Mouse (Mus musculus): ENCODE measurements around the gene Tmem63c. TPM values are rescaled to one million over a fixed set of nuclear protein-coding genes. Genes with fewer than 3 reads are reported as not detected.
A peak's percentile ranks its signal among the peaks of the same experiment; 100 is the strongest.

The Tmem63c gene
- polyA plus RNA-seq, 1 experiment from 2014 or later, result 0.25 TPM

DNA sequence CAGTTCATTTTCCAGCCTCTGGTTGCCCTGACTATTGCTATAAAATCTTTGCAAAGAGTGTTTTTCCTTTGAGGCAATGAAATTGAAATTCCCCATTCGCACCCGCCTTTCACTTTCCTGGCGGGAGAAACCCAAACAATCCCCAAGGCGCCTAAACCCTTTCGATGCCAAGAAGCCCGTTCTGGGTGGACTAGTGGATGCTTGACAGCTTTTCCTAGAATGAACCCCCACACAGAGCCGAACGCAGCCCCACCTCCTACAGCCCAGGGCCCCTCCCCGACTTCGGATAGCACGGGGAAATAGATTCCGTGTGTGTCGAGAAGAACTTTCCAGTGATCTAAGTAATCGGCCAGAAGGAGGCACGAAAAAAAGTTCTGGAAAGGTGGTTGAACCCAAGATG, 31.8 kb upstream of the Tmem63c start:
- no peak overlapping the region for H3K27ac ChIP-seq (replicated peaks)
- no peaks in the 10 kb centered on the region for H3K9me3 ChIP-seq
- H3K36me3 ChIP-seq (replicated peaks), result no peaks in the 10 kb centered on the region
- 5% methylated on average over 15 of the region's 15 CpGs for WGBS
- peaks cover 15% of the 10 kb centered on the region for H3K4me1 ChIP-seq
- DNase-seq (ENCODE audit: low spot score), result no peak
- H3K27me3 ChIP-seq (replicated peaks; ENCODE audit: low read depth, poor library complexity, severe bottlenecking), result peaks cover 88% of the 10 kb centered on the region
- peak overlapping the region; percentile 51; the same call in 1 of the 2 replicates for H3K4me3 ChIP-seq

DNA sequence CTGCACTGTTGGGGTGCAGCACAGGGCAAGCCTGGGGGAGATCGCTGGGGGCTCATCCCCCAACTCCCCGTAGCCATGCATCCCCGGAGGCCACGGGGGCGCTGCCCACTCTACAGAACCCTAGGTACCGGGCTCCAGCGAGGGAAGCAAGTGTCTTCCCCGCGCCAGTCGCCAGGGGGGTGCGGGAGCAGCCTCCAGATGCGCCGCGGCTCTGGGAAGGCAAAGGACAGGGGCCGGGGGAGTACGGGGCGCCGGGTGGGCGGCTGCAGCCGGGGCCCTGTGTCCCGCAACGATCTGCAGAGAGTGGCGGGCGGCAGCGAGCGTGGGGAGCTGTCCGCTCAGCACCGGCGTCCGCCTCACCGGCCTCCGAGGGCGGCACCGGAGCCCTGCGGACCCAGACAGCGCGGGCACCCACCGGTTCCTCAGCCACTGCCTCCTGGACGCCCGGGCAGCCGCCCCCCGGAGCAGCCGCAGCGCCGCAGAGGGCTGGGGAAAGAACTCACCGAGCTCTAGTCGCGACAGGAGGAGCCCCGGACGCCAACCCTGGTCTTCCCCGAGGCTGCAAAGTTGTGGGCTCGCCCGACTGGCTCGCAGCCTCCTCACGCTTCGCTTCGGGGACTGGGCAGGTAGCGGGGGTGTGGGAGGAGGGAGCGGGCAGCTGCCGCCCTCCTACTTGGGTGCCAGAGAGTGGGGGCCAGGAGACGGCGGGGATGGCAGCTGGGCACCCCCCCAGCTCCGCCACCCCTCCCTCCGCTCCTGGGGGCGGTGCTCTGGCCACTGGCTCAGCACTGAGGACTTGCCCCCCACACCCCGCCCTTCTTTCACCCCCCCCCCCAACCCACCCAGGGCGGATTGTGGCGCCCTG, 31.0 kb upstream of the Tmem63c start, which contains the start of gene Zdhhc22:
Gene Zdhhc22, minus strand, starts transcription at position 541 of the 865 bp plus-strand sequence.
- Histone ChIP-seq H3K9me3 (no peaks in the 10 kb centered on the region), H3K27me3 (replicated peaks; ENCODE audit: low read depth, poor library complexity, severe bottlenecking) (peaks cover 80% of the 10 kb centered on the region), H3K27ac (replicated peaks) (no peak within 1 kb of the TSS), H3K4me3 (peak within 1 kb of the TSS; percentile 51), H3K4me1 (peaks cover 15% of the 10 kb centered on the region), H3K36me3 (replicated peaks) (no peaks in the 10 kb centered on the region)
- peak; percentile 80 for DNase-seq (ENCODE audit: low spot score)
- WGBS, result 1% methylated on average over 67 of the region's 68 CpGs

DNA sequence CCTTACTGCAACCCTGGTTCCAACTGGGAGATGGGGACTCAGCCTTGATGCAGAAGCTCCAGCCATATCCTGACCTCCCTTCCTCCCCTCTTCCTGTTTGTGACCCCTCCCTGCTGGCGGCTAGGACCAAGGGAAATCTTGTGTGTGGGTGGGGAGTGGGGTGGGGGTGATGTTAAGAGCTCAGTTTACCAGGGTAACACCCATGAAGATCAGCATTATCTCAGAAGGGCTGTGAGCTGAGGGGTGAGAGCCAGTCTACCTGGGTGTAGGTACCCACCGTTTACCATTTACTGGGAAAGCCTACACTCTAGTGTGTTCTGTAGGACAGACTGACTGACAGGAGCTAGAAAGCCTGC, 30.4 kb upstream of the Tmem63c start:
- Histone ChIP-seq H3K27me3 (replicated peaks; ENCODE audit: low read depth, poor library complexity, severe bottlenecking) (peaks cover 74% of the 10 kb centered on the region), H3K36me3 (replicated peaks) (no peaks in the 10 kb centered on the region), H3K4me1 (peaks cover 15% of the 10 kb centered on the region), H3K9me3 (no peaks in the 10 kb centered on the region), H3K4me3 (peak overlapping the region; percentile 51), H3K27ac (replicated peaks) (no peak overlapping the region)
- 41% methylated on average over 2 of the region's 2 CpGs for WGBS
- no peak for DNase-seq (ENCODE audit: low spot score)

DNA sequence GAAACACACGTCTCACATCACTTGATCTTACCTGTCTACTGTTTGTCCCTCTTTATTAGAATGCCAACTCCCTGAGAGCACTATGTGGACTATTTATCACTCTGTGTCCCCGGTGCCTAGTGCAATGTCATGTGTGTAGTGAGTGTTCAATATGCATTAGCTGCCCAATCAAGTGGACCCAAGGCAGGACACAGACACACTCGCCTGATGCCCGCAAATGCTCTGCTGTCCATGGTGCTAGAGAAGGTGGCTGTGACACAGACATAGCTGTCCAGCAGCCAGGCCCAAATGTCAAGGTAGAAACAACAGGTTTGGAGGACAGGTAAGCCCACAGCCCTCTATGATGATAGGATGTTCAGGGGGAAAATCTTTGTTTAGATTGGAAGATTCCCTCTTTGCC, 27.0 kb upstream of the Tmem63c start:
- 43% methylated on average over 4 of the region's 4 CpGs for WGBS
- no peak overlapping the region for H3K4me3 ChIP-seq
- no peaks in the 10 kb centered on the region for H3K9me3 ChIP-seq
- H3K36me3 ChIP-seq (replicated peaks), result no peaks in the 10 kb centered on the region
- peaks cover 40% of the 10 kb centered on the region for H3K27me3 ChIP-seq (replicated peaks; ENCODE audit: low read depth, poor library complexity, severe bottlenecking)
- DNase-seq (ENCODE audit: low spot score), result peak; percentile 43
- H3K27ac ChIP-seq (replicated peaks), result no peak overlapping the region
- H3K4me1 ChIP-seq, result peaks cover 15% of the 10 kb centered on the region

DNA sequence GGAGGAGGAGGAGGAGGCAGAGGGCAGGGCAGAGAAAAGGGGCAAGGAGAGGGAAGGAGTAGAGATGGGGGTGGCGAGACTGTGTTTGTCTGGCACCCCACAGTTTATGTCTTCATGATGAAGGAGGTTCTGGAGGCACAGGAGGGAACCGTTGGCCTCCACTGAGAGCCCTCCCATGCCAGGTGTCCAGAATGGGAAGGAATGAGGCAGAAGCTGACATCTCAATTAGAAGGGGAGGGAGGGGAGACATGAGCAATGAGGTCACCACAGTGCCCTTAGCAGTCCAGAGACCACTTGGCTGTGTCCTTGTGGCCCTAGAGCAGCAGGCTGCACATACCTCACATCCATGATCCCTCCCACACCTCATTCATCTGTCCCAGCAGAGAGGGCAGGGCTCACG, 26.4 kb upstream of the Tmem63c start:
- Histone ChIP-seq H3K9me3 (no peaks in the 10 kb centered on the region), H3K27ac (replicated peaks) (no peak overlapping the region), H3K4me1 (peaks cover 9% of the 10 kb centered on the region), H3K36me3 (replicated peaks) (no peaks in the 10 kb centered on the region), H3K4me3 (no peak overlapping the region), H3K27me3 (replicated peaks; ENCODE audit: low read depth, poor library complexity, severe bottlenecking) (peaks cover 34% of the 10 kb centered on the region)
- no peak for DNase-seq (ENCODE audit: low spot score)
- WGBS, result 66% methylated on average over 3 of the region's 3 CpGs

DNA sequence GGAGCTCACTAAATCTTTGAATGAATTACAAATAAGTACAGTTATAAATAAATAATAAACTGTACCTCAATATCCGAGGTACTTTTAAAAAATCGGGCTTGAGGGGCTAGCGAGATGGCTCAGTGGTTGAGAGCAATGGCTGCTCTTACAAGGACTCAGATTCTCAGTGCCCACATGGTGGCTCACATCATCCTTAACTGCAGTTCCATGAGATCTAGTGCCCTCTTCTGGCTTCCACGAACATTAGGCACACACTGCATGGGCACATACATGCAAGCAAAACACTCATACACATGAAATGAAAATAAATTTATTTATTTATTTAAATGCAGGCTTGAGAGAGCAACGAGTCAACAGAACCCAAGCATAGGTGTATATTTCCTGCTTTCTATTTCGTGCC, 25.2 kb upstream of the Tmem63c start:
- H3K27me3 ChIP-seq (replicated peaks; ENCODE audit: low read depth, poor library complexity, severe bottlenecking), result peaks cover 22% of the 10 kb centered on the region
- no peaks in the 10 kb centered on the region for H3K9me3 ChIP-seq
- no peak for DNase-seq (ENCODE audit: low spot score)
- no peak overlapping the region for H3K27ac ChIP-seq (replicated peaks)
- H3K4me3 ChIP-seq, result no peak overlapping the region
- H3K4me1 ChIP-seq, result peaks cover 6% of the 10 kb centered on the region; the same call in 1 of the 2 replicates
- no peaks in the 10 kb centered on the region for H3K36me3 ChIP-seq (replicated peaks)
- 75% methylated on average over 6 of the region's 6 CpGs for WGBS

DNA sequence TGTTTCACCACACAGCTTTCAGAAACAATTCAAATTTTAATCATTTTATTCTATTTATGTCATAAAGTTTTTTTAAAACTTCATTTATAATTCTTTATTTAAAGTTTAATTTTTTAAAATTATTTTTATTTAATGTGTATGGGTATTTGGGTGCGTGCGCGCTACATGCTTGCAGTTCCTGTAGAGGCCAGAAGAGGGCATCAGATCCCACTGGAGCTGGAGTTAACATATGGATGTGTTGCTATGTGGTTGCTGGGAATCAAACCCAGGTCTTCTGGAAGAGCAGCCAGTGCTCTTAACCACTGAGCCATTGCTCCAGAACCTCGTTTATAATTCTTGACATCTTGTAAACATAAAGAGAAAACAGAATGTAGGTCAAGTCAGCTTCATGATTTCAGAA, 22.4 kb upstream of the Tmem63c start:
- Histone ChIP-seq H3K4me3 (no peak overlapping the region), H3K36me3 (replicated peaks) (no peaks in the 10 kb centered on the region), H3K9me3 (no peaks in the 10 kb centered on the region), H3K27me3 (replicated peaks; ENCODE audit: low read depth, poor library complexity, severe bottlenecking) (0 out of 2 replicates have a peak, but pooled peaks cover 3% of the 10 kb centered on the region), H3K27ac (replicated peaks) (no peak overlapping the region), H3K4me1 (peaks cover 11% of the 10 kb centered on the region; the same call in 1 of the 2 replicates)
- DNase-seq (ENCODE audit: low spot score), result no peak
- 88% methylated on average over 4 of the region's 4 CpGs for WGBS

DNA sequence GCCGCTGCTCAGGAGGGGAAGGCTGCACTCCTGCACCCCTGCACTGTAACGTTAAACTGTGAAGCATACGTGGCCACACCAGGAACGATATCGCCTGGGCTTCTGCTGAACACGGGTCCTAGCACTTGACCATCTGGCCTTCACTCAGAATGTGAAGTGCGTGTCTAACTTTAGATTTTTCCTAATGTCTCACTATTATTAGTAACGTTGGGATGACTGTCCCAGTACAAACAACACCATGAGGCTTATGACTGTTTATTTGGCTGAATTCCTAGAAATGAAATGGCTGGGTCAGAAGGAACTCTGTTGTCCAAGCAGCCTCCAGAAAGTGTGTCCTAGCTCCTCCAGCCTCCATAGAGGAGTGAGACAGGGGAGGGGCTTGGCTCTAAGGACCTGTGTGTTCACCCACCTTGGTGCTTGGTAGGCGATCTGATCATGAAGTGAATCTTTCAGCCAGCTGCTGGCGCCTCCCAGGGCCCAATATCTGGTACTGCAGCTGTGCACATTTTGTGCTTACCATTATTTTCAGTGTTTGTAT, 21.8 kb upstream of the Tmem63c start:
- Histone ChIP-seq H3K27me3 (replicated peaks; ENCODE audit: low read depth, poor library complexity, severe bottlenecking) (no peaks in the 10 kb centered on the region), H3K36me3 (replicated peaks) (no peaks in the 10 kb centered on the region), H3K27ac (replicated peaks) (no peak overlapping the region), H3K4me1 (peaks cover 12% of the 10 kb centered on the region; the same call in 1 of the 2 replicates), H3K4me3 (no peak overlapping the region), H3K9me3 (no peaks in the 10 kb centered on the region)
- WGBS, result 77% methylated on average over 10 of the region's 10 CpGs
- no peak for DNase-seq (ENCODE audit: low spot score)

DNA sequence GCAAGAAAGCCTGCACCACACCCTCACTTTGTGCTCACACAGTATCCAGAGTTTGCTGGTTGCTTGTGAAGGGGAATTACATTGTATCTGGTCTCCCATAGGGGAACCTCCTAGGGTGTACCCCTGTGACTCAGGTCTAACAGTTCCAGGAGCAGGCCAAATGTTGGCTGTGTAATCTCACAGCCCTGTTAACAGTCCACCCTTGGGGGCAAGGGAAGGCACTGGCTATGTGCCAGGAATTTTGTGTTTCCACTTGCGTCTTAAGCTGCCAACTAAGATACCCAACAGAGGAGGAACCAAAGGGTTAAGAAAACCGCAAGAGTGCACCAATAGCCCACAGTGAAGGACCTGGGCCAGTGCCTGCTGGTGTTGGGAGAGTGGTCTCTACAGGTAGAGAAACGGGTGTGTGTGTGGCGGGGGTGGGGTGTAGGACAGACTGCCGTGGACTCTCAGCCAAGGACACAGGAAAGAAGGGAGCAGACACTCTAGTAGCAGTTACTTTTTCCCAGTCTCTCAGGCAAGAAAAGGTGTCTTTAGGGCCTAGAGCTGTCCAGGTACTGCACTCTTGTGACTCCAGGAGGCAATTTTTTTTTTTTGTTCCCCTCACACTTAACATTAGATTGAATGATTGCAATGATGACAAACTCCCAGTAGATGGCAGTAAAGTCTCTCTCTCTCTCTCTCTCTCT, 20.8 kb upstream of the Tmem63c start:
- DNase-seq (ENCODE audit: low spot score), result no peak
- Histone ChIP-seq H3K36me3 (replicated peaks) (no peaks in the 10 kb centered on the region), H3K27ac (replicated peaks) (no peak overlapping the region), H3K27me3 (replicated peaks; ENCODE audit: low read depth, poor library complexity, severe bottlenecking) (no peaks in the 10 kb centered on the region), H3K9me3 (no peaks in the 10 kb centered on the region), H3K4me1 (peaks cover 18% of the 10 kb centered on the region), H3K4me3 (no peak overlapping the region)
- WGBS, result 68% methylated on average over 5 of the region's 5 CpGs

DNA sequence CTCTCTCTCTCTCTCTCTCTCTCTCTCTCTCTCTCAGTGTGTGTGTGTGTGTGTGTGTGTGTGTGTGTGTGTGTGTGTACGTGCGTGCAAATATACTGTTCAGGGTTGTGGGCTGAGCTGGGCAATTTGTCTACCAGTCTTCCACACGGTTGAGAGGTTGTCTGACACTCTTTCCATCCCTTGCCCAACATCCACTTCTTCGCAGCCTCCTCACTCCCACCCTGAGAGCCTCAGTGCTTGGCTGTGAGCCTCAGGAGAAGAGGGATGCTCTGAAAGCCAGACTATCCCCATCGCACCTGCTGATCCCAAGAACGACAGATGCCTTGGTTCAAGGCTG, 20.3 kb upstream of the Tmem63c start:
- no peak for DNase-seq (ENCODE audit: low spot score)
- Histone ChIP-seq H3K9me3 (no peaks in the 10 kb centered on the region), H3K27me3 (replicated peaks; ENCODE audit: low read depth, poor library complexity, severe bottlenecking) (no peaks in the 10 kb centered on the region), H3K4me3 (no peak overlapping the region), H3K27ac (replicated peaks) (no peak overlapping the region), H3K4me1 (peaks cover 21% of the 10 kb centered on the region), H3K36me3 (replicated peaks) (no peaks in the 10 kb centered on the region)
- WGBS, result 37% methylated on average over 6 of the region's 6 CpGs

DNA sequence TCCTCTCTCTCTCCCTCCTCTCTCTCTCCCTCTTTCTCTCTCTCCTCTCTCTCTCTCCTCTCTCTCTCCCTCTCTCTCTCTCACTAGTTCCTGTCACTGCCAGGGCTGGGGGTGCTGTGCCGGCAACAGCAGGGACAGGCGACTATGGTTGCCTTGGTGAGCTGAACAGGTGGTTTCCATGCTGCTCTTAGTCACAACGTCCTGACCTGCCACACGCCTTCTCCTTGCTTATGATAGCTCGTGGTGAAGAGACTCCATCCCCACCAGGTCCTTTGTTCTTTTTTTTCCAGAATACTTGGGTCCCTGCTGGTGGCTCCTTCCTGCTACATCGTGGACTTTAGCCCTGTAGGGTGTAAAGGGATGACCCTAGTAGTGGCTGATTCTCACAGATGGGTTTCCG, 18.9 kb upstream of the Tmem63c start:
- H3K4me1 ChIP-seq, result peaks cover 21% of the 10 kb centered on the region
- H3K36me3 ChIP-seq (replicated peaks), result no peaks in the 10 kb centered on the region
- no peaks in the 10 kb centered on the region for H3K9me3 ChIP-seq
- no peak overlapping the region for H3K27ac ChIP-seq (replicated peaks)
- WGBS, result 58% methylated on average over 7 of the region's 7 CpGs
- H3K4me3 ChIP-seq, result no peak overlapping the region
- no peak for DNase-seq (ENCODE audit: low spot score)
- no peaks in the 10 kb centered on the region for H3K27me3 ChIP-seq (replicated peaks; ENCODE audit: low read depth, poor library complexity, severe bottlenecking)

DNA sequence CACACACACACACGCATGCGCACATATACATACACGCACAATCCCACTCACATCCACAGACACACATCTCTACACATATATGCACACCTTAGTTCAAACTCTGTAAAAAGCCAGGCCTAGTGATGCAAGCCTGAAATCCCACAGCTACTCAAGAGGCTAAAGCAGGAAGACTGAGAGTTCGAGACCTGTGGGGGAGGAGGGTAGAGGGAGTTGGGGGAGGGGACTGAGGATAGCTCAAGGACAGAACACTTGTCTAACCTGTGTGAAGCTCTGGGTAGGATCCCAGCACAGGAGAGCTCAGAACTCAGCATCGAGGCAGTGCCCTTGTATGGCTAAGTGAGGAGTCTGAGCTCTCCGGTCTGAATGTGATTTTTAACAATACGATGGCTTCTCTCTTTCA, 18.3 kb upstream of the Tmem63c start:
- no peak for DNase-seq (ENCODE audit: low spot score)
- Histone ChIP-seq H3K27ac (replicated peaks) (no peak overlapping the region), H3K4me3 (no peak overlapping the region), H3K9me3 (no peaks in the 10 kb centered on the region), H3K27me3 (replicated peaks; ENCODE audit: low read depth, poor library complexity, severe bottlenecking) (no peaks in the 10 kb centered on the region), H3K36me3 (replicated peaks) (no peaks in the 10 kb centered on the region), H3K4me1 (peaks cover 21% of the 10 kb centered on the region)
- WGBS, result 75% methylated on average over 7 of the region's 7 CpGs

DNA sequence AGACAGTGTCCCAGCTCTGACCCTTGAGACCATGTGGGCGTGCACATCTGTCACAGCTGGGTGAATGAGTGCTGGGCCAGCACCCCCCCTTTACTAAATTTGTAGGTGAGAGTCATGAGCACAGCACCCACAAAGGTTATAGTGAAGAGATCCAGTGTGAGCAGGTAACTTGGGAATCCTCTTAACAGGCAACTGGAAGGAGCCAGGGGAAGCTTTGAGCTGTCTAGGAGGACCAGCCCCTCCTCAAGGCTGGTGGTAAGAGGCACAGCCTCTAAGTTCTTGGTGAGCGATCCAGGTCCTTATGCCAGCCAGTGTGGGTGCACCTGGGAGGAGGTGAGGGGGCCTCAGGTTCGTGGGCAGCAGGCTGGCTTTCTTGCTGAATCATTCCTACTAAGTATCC, 17.5 kb upstream of the Tmem63c start:
- Histone ChIP-seq H3K4me3 (no peak overlapping the region), H3K9me3 (no peaks in the 10 kb centered on the region), H3K36me3 (replicated peaks) (no peaks in the 10 kb centered on the region), H3K27ac (replicated peaks) (no peak overlapping the region), H3K27me3 (replicated peaks; ENCODE audit: low read depth, poor library complexity, severe bottlenecking) (no peaks in the 10 kb centered on the region), H3K4me1 (peaks cover 21% of the 10 kb centered on the region)
- DNase-seq (ENCODE audit: low spot score), result no peak
- WGBS, result 59% methylated on average over 3 of the region's 3 CpGs

Data from embryonic facial prominence, embryonic 10.5 days (tissue).